Mouse (Mus musculus) gastrocnemius, postnatal 36 days (tissue): ENCODE measurements around the gene Gss. TPM values are rescaled to one million over a fixed set of nuclear protein-coding genes. Genes with fewer than 3 reads are reported as not detected.

ENCODE experiments used
- DNase-seq, 2 experiments: peaks; one replicate each; pipeline ENCODE4 v3.0.0; 2022
- intact Hi-C: fragments of 180-260 bp; cut with DNase I; formaldehyde crosslinking; loops from one replicate; pipeline ENCODE4 v1.15.1; 2025
- long read RNA-seq, 2 experiments: library from polyadenylated mRNA; stranded (forward); transcript quantifications; one replicate each; pipeline ENCODE4 v2.0.0; 2021
- total RNA-seq, 2 experiments: library from RNA; stranded (reverse); gene quantifications; 2 replicates each; pipeline ENCODE4 v1.2.3; 2021

Gene Gss
- total RNA-seq = 1 to 10 TPM; 3.7 to 6.0 TPM
- long read RNA-seq, experiment 1, transcript Gss-201 (13 exons, 1,963 nt) = major isoform, 9 of 11 reads
- long read RNA-seq, experiment 1, partial matches to known transcripts = 1 of 11 reads
- long read RNA-seq, experiment 1, other reads (novel, unspliced or antisense) = 1 of 11 reads
- long read RNA-seq, experiment 2, transcript Gss-201 (13 exons, 1,963 nt) = major isoform, 8 of 10 reads
- long read RNA-seq, experiment 2, partial matches to known transcripts = 1 of 10 reads
- long read RNA-seq, experiment 2, other reads (novel, unspliced or antisense) = 1 of 10 reads

DNA sequence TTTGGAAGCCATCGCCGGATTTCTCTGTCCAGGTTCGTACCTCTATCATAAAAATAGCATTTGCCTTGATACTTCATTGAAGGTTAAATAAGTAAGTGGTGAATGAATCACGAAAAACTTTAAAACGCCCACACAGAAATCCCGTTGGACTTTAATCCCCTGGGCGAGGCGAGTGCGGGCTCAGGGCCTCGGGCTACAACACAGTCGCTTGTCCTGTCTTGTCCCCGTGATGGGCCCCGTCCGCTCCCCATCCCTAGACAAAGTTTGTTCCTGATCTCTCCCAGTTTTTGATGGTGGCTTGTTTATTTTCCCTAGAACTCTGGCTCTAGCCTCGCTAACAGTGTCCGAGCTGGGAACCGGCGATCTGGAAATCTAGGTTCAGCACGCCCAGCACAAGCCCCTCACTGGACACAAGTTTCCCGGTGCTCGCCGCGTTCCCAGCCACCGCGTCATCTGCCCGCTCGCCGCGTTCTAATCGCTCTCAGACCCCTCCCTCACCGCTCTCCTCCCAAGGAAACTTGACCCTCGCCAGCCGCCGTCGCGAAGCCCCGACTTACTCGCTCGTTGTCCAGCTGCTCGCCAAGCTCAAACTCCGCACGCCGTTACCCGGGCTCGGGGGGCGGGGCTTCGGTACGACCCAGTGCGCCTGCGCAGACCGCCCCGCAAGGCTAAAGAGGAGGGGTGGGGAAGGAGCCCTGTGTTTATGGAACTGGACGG, at the start of gene Gss:
TSS of gene Gss (minus strand) at position 674 of the 717 bp plus-strand sequence.
- peak; percentile 99 for DNase-seq
- intact Hi-C loops = no loop called here

DNA sequence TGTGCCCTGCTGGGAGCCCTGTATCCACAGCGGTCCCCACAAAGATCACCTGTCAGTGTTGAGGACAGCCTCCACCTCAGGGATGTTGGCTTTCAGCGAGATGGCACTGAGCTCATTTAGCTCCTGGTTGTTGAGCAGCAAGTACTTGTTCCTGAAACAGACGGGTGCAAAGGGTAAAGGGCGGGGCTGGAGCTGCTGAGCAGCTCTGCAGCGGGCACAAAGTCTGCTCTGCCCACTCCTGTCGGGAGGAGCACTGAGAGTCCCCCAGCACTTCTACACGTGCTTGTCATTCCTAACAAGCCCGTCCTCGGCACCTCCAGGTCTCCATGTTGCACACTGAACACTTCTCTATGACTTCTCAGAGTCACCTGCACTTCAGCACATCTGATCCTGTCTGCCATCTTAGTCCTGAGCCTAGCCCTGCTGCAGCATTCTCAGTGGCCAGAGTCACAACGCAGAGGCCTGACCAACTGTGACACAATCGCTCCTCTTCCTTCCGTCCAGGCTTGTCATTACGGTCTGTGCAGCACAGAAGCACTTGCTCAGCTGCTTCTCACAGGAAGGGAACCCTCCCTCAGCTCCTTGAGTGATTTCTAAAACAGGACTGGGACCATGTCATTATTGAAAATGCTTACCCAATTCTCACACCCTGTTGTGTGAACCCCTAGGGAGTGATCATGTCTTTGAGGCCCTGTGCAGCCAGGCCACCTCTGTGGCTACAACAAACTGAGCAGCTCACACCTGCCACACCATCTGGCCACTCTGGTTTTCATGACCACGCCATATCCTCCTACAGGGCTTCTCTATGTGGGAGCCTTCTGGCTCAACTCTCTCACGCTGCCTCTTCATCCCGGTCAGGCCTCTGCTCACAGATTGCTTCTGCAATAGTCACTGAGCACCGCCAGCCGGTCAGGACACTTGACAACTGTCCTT, 49.2 kb upstream of the Gss start:
- intact Hi-C loops = no loop called here
- DNase-seq = no peak

DNA sequence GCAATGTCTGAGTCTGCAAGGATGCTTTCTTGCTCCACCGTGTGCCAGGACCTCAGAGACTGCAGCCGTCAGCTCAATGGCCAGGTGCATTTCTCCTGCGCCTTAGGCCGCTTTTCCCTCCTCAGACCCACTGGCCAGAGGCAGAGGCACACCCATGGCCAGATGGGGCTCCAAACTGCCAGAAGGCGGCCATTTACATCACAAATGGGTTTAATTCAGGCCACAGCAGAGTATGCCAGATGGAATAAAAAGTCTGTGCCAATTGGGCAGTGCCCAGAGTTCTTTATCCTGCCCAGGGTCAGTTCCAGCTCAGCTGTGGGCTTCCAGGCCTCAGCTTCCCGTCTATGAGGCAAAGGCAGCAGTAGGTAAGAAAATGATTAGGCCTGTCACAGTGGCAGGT, 48.0 kb upstream of the Gss start:
- DNase-seq = no peak
- intact Hi-C loops = no loop called here

DNA sequence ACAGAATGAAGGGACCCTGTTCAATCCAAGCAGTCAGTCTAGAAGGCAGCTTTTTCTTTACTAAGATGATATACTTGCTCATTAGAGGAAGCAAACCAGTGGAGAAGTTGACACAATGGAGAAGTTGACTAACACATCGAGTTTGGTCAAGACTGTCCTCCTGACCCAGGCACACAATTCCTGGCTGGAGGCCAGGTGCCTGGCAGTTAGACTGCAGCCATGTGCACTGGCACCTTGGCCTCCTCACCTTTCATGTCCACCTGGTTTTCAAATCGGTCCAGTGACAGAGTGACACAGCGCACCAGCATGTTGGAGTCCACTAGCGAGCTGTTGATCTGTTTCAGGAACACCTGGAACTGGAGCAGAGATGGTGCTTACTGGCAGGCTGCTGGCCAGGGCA, 44.8 kb upstream of the Gss start:
- intact Hi-C loops = no loop called here
- no peak for DNase-seq

DNA sequence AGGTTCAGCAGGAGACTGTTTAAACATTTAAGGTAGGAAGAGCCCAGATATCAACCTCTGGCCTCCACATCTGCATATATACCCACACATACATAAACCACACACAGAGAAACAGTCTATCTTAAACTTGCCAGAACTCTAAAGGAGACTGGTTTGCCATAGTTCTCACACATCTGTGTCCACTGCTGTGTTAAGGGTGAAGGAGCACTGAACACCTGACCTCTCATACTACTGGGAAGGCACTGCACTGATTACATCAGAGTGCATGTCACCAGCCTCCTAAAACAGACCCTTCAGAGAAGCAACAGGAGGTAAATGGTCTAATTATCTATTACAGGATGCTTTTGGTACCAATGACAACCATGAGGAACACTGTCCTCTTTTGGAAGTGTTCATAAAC, 44.3 kb upstream of the Gss start:
- DNase-seq = no peak
- intact Hi-C loops = no loop called here

DNA sequence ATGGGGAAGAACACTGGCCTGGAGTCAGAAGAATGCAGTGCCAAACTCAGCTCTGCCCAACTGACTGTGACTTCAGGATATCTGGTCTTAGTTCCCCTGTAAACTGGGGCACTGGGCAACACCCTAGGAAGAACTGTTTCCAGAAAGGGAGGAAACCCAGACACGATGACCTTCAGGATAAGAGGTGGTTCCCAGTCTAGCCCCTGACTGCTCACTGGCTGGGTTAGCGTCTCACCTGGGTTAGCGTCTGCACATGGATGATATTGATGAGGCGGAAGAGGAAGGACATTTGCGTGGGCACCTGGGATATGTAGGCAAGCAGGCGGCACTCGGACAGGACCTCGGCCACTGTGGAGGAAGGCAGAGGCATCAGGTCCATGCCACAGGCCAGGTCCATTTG, 43.4 kb upstream of the Gss start:
- intact Hi-C loops = no loop called here
- DNase-seq = no peak

DNA sequence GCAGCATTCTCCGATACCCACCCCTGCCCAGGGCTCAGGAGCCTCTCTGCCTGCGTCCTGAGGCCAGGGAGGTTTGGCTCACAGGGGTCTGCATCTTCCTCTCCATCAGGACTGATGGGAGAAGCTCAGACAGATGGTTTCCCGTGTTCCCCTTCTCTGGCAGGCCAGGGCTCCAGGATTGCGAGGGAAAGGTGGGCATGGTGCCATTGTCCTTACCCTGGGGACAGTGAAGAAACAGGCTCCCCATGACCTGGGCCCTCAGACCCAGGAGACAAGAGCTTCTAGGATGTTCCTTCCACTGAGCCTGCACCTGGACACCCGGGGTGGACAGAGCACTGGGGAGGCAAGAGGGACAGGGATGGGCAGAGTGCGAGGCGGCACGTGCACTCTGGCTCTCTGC, 42.0 kb upstream of the Gss start:
- DNase-seq = no peak
- intact Hi-C loops = no loop called here

DNA sequence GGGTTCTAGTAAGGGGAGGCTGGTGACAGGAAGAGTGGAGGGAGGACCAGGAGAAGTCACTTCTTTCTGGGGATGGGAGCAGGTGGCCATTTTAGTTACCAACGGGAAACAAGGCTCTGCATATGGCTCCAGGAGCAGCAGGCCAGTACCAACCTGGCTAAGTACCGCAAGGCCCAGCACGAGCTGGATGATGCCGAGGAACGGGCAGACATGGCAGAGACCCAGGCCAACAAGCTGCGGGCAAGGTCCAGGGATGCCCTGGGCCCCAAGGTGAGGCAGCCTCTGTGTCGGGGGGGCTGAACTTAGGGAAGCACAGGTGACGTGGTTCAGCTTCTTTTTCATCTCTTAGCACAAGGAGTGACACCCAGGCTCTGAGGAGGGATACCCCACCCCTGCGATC, 41.1 kb upstream of the Gss start:
- intact Hi-C loops = no loop called here

DNA sequence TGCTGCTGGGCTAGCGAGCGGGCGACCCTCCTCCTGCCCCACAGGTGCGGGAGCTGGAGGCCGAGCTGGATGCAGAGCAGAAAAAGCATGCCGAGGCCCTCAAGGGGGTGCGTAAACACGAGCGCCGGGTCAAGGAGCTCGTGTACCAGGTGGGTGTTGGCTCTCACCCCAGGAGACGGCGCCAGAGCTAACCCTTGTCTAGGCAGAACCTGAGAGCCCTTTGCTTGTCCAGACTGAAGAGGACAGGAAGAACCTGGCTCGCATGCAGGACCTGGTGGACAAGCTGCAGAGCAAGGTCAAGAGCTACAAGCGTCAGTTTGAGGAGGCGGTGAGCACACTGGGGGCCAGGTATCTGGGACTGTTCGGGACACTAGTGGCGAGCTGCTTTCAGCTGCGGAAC, 40.5 kb upstream of the Gss start:
- DNase-seq = no peak
- intact Hi-C loops = no loop called here

More for the DNA sequence above, 41.1 kb upstream of the Gss start:
- DNase-seq = no peak

DNA sequence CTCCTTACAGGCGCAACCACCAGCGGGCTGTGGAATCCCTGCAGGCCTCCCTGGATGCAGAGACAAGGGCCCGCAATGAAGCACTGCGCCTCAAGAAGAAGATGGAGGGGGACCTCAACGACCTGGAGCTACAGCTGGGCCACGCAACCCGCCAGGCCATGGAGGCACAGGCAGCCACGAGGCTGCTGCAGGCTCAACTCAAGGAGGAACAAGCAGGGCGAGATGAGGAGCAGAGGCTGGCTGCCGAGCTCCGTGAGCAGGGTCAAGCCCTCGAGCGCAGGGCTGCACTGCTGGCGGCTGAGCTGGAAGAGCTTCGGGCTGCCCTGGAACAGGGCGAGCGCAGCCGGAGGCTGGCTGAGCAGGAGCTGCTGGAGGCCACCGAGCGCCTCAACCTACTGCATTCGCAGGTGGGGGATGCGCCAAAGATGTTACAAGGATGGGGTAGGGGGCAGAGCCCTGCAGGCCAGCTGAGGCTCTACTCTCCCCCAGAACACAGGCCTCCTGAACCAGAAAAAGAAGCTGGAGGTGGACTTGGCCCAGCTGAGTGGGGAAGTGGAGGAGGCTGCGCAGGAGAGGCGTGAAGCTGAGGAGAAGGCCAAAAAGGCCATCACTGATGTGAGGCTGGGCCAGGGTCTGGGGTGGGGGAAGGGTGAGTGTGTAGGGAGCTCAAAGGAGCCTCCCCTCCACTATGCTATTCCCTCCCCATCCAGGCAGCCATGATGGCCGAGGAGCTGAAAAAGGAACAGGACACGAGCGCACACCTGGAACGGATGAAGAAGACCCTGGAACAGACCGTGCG, 39.7 kb upstream of the Gss start:
- intact Hi-C loops = no loop called here
- no peak for DNase-seq

DNA sequence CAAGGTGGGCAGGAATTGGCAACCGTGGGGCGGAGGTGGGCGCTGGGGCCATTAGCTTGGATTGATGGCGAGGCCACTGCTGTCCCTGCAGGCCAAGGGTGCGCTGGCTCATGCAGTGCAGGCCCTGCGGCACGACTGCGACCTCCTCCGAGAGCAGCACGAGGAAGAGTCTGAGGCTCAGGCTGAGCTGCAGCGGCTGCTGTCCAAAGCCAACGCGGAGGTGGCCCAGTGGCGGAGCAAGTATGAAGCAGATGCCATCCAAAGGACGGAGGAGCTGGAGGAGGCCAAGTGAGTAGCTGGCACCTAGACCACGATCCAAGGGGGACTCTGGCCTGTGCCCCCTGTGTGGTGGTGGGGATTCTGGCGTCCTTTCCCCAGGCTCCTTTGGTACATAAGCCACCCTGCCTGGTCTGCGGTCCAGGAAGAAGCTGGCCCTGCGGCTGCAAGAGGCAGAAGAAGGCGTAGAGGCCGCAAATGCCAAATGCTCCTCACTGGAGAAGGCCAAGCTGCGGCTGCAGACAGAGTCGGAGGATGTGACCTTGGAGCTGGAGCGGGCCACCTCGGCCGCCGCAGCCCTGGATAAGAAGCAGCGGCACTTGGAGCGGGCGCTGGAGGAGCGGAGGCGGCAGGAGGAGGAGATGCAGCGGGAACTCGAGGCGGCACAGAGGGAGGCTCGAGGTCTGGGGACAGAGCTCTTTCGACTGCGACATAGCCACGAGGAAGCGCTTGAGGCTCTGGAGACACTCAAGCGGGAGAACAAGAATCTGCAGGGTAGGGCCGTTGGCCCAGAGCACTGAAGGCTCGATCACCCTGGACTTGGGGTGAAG, 38.2 kb upstream of the Gss start:
- DNase-seq = no peak
- intact Hi-C loops = no loop called here

DNA sequence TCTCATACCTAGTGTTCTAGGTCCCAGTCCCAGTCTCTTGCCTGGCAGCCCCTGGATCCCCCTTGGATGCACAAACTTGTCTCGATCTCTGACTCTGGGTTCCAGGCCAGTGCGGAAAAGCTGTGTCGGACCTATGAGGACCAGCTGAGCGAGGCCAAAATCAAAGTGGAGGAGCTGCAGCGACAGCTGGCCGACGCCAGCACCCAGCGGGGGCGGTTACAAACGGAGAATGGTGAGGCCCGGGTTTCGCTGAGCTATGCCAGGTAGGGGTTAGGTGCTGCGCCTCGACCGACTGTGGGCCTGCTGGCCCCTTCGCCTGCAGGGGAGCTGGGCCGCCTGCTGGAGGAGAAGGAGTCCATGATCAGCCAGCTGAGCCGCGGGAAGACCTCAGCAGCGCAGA, 37.5 kb upstream of the Gss start:
- intact Hi-C loops = no loop called here
- no peak for DNase-seq

DNA sequence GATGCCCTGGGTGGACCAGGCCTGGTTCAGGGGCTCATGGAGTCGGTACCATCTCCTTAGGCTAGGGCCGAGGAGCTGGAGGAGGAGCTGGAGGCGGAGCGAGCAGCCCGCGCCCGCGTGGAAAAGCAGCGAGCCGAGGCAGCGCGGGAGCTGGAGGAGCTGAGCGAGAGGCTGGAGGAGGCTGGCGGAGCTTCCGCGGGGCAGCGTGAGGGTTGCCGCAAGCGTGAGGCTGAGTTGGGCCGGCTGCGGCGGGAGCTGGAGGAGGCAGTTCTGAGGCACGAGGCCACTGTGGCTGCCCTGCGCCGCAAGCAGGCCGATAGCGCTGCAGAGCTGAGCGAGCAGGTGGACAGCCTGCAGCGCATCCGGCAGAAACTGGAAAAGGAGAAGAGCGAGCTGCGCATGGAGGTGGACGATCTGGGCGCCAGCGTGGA, 36.6 kb upstream of the Gss start:
- intact Hi-C loops = no loop called here
- no peak for DNase-seq

DNA sequence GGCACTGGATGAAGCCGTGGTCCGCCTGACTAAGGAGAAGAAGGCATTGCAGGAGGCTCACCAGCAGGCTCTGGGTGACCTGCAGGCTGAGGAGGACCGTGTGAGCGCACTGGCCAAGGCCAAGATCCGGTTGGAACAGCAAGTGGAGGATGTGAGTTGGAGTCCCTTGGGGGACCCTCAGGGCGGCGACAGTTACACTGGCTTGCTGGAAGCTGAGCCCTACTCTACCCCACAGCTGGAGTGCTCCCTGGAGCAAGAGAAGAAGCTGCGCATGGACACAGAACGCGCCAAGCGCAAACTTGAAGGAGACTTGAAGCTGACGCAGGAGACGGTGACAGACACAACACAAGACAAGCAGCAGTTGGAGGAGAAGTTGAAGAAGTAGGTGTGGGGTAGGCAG, 35.9 kb upstream of the Gss start:
- DNase-seq = no peak
- intact Hi-C loops = no loop called here

DNA sequence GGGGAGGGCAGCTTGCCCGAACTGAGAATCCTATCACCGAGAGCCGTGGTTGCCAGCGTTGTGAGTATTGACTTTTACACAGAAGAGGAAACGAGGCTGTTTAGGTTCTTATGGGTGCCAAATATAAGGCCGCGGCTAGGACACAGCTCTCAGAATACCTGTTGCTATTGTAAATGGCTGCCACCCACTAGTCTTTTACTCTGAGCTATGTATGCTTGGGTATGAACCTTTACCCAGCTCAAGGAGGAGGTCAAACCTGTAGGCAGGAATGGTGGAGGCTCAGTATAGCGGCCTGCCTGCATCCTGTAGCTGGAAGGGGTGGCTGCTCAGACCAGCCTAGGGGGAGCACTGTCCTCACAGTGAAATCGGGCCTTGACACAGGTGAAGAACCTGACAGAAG, 35.5 kb upstream of the Gss start:
- DNase-seq = no peak
- intact Hi-C loops = no loop called here

DNA sequence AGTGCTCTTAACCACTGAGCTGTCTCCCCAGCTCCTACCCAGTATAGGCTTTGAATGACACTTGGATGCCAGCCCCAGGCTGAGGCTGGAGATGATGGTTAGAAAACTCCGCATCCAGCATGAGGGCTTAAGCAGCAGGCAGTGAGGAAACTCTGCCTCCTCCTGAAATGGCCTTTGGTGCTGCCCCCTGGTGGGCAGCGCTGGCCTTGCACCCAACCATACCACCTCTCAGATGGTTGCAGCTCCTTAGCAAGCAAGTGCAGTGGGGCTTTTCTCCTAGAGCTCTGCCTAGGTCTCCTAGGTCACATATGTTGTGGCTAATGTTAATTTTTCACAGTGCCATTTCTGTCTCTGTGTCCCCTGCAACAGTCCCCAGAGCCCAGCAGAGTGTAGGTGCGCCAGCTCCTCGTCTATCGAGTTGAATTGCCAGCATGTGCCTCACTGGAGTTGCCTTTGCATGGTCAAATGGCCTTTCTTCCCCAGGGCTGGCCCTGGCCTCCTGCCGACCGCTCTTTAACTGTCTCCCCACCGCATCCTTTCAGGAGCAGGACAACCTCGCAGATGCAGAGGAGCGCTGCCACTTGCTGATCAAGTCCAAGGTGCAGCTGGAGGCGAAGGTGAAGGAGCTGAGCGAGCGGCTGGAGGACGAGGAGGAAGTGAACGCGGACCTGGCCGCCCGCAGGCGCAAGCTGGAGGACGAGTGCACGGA, 34.6 kb upstream of the Gss start:
- DNase-seq = peak; percentile 57 to 71
- intact Hi-C loops = no loop called here

DNA sequence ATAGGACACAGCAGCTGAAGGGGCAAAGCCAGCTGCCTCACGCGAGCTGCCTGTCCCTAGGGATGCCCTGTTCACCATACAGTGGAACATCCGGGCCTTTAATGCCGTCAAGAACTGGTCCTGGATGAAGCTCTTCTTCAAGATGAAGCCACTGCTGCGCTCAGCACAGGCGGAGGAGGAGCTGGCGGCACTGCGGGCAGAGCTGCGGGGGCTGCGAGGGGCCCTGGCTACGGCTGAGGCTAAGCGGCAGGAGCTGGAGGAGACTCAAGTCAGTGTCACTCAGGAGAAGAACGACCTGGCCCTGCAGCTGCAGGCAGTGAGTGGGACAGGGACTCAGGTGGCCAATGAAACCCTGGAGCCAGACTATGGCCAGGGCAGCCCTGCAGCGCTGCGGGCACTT, 33.7 kb upstream of the Gss start:
- intact Hi-C loops = no loop called here
- no peak for DNase-seq

DNA sequence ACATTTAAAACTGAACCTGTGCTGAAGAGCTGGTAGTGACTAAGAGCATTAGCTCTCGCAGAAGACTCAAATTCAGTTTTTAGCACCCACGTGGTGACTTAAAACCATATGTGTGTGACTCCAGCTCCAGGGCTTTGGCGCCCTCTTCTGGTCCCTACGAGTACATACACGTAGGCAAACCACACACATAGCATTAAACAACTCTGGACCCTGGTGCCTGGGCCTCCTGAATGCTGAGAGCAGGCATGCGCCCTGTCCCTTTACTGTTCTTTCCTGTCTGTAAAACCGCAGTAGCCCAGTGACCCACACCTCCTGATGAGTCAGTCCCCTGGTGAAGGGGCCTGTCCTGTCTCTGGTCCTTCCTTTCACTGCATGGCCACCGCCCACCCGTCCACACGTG, 32.1 kb upstream of the Gss start:
- intact Hi-C loops = no loop called here
- DNase-seq = no peak

DNA sequence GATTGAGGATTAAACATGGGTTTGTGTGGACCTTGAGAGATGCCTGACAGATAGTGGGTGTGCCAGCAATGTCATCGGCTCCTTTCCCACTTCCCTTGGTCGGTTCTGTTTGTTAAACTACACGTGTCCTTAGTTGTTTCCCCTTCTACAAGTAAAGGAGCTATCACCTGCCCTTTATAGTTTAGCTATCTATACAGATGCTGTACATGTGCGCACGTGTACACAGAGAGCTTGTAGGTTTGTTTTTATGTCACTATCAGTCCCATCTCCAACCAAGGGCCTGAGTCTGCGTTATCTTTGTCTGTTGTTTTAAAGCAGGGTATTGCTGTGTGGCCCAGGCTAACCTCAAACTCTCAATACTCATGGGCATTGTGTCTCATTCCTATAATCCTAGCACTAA, 31.4 kb upstream of the Gss start:
- no peak for DNase-seq
- intact Hi-C loops = no loop called here
